Mouse (Mus musculus): ENCODE results near the gene Foxs1.

Foxs1 gene

GRCm38 (mm10) chr2:152933048-152933447, at the start of gene Foxs1:
TSS of gene Foxs1 (minus strand) at chr2:152933208.
- in situ Hi-C loops (cut with MboI; ENCODE audit: unreplicated experiment in 2 of 2) = loop anchor here (10.0 kb wide), 2 partner anchors 248 to 318 kb away; partner anchors contain the start of gene Mcts2 (in 1 of the 2)

- in situ Hi-C loops (cut with MboI; ENCODE audit: unreplicated experiment in 2 of 2) = no loop called here
Measured at GRCm38 (mm10) chr2:152976991-152977390, 44.0 kb upstream of the Foxs1 start.

GRCm38 (mm10) chr2:152965555-152965954, 32.5 kb upstream of the Foxs1 start:
- in situ Hi-C loops (cut with MboI; ENCODE audit: unreplicated experiment in 2 of 2) = no loop called here

GRCm38 (mm10) chr2:152962091-152962793, 29.2 kb upstream of the Foxs1 start, which contains the start of gene Ttll9:
TSS of gene Ttll9 (plus strand) at chr2:152962485.
- in situ Hi-C loops (cut with MboI; ENCODE audit: unreplicated experiment in 2 of 2) = no loop called here

- in situ Hi-C loops (cut with MboI; ENCODE audit: unreplicated experiment in 2 of 2) = no loop called here
Measured at GRCm38 (mm10) chr2:152958116-152958515, 25.1 kb upstream of the Foxs1 start.

GRCm38 (mm10) chr2:152951850-152952720, 19.1 kb upstream of the Foxs1 start:
- in situ Hi-C loops (cut with MboI; ENCODE audit: unreplicated experiment in 2 of 2) = no loop called here

- in situ Hi-C loops (cut with MboI; ENCODE audit: unreplicated experiment in 2 of 2) = no loop called here
Measured at GRCm38 (mm10) chr2:152951065-152951849, 18.2 kb upstream of the Foxs1 start, which contains the start of gene Dusp15. TSS of gene Dusp15 (minus strand) at chr2:152951698.

- in situ Hi-C loops (cut with MboI; ENCODE audit: unreplicated experiment in 2 of 2) = no loop called here
Measured at GRCm38 (mm10) chr2:152950358-152951064, 17.5 kb upstream of the Foxs1 start.

- in situ Hi-C loops (cut with MboI; ENCODE audit: unreplicated experiment in 2 of 2) = no loop called here
Measured at GRCm38 (mm10) chr2:152948438-152949020, 15.5 kb upstream of the Foxs1 start.

GRCm38 (mm10) chr2:152947098-152947497, 14.1 kb upstream of the Foxs1 start:
- in situ Hi-C loops (cut with MboI; ENCODE audit: unreplicated experiment in 2 of 2) = no loop called here

GRCm38 (mm10) chr2:152944013-152944412, 11.0 kb upstream of the Foxs1 start:
- in situ Hi-C loops (cut with MboI; ENCODE audit: unreplicated experiment in 2 of 2) = no loop called here

- in situ Hi-C loops (cut with MboI; ENCODE audit: unreplicated experiment in 2 of 2) = no loop called here
Measured at GRCm38 (mm10) chr2:152943568-152943967, 10.6 kb upstream of the Foxs1 start.

- in situ Hi-C loops (cut with MboI; ENCODE audit: unreplicated experiment in 2 of 2) = no loop called here
Measured at GRCm38 (mm10) chr2:152942898-152943515, 10.0 kb upstream of the Foxs1 start.

- in situ Hi-C loops (cut with MboI; ENCODE audit: unreplicated experiment in 2 of 2) = no loop called here
Measured at GRCm38 (mm10) chr2:152941776-152942175, 8.8 kb upstream of the Foxs1 start.

- in situ Hi-C loops (cut with MboI; ENCODE audit: unreplicated experiment in 2 of 2) = no loop called here
Measured at GRCm38 (mm10) chr2:152941106-152941505, 8.1 kb upstream of the Foxs1 start.

- in situ Hi-C loops (cut with MboI; ENCODE audit: unreplicated experiment in 2 of 2) = loop anchor here (10.0 kb wide), 2 partner anchors 255 to 325 kb away; partner anchors contain the start of gene Mcts2 (in 1 of the 2)
Measured at GRCm38 (mm10) chr2:152939846-152940245, 6.8 kb upstream of the Foxs1 start.

GRCm38 (mm10) chr2:152933614-152934013, 606 bp upstream of the Foxs1 start:
- in situ Hi-C loops (cut with MboI; ENCODE audit: unreplicated experiment in 2 of 2) = loop anchor here (10.0 kb wide), 2 partner anchors 249 to 319 kb away; partner anchors contain the start of gene Mcts2 (in 1 of the 2)

- in situ Hi-C loops (cut with MboI; ENCODE audit: unreplicated experiment in 2 of 2) = loop anchor here (10.0 kb wide), 2 partner anchors 247 to 317 kb away; partner anchors contain the start of gene Mcts2 (in 1 of the 2)
Measured at GRCm38 (mm10) chr2:152931456-152932160, 1.4 kb downstream of the Foxs1 start.

Measured in v-Abl transformed pro-B cells (cell line).